Mouse (Mus musculus) lung, embryonic 14.5 days (tissue): ENCODE measurements at regions not wholly inside any gene's neighbourhood (a gene's known extent, or its start where the extent isn't known, plus 50 kb on each side); places are given as distances from the start of the nearest gene placed in this dataset.

ENCODE experiments used
- ATAC-seq: fragments of 200-750 bp; cut with Nextera tagmentation; 2 replicates; pipeline ENCODE4 v1.8.0; 2017; ENCODE audit warnings: mild to moderate bottlenecking, moderate TSS enrichment, moderate library complexity; ENCODE audit not compliant: insufficient read depth
- DNase-seq: peaks from one replicate; pipeline ENCODE4 v3.0.0-alpha.2; 2015
- H3K27ac ChIP-seq: fragments of 300-500 bp; sonication (generic); 2 replicates; pipeline ENCODE4 v1.5.1; 2014; ENCODE audit warnings: low read depth, mild to moderate bottlenecking, moderate library complexity
- H3K27me3 ChIP-seq: fragments of 300-500 bp; sonication (generic); 2 replicates; pipeline ENCODE4 v1.6.1; 2014; ENCODE audit warnings: low read length, control low read depth; ENCODE audit not compliant: insufficient read depth
- H3K36me3 ChIP-seq: fragments of 300-500 bp; sonication (generic); 2 replicates; pipeline ENCODE4 v1.6.1; 2014; ENCODE audit warnings: control low read depth; ENCODE audit not compliant: insufficient read depth
- H3K4me1 ChIP-seq: fragments of 300-500 bp; sonication (generic); 2 replicates; pipeline ENCODE4 v1.6.1; 2014; ENCODE audit warnings: antibody characterized with exemption, control low read depth; ENCODE audit not compliant: insufficient read depth
- H3K4me2 ChIP-seq: fragments of 300-500 bp; sonication (generic); 2 replicates; pipeline ENCODE4 v1.6.1; 2014; ENCODE audit warnings: mild to moderate bottlenecking
- H3K4me3 ChIP-seq: fragments of 300-500 bp; sonication (generic); 2 replicates; pipeline ENCODE4 v1.5.1; 2014; ENCODE audit warnings: low read depth, low read length
- H3K9ac ChIP-seq: fragments of 300-500 bp; sonication (generic); 2 replicates; pipeline ENCODE4 v1.6.1; 2014
- H3K9me3 ChIP-seq: fragments of 300-500 bp; sonication (generic); 2 replicates; pipeline ENCODE4 v1.6.1; 2016; ENCODE audit warnings: low read depth, low read length, control low read depth
- CTCF ChIP-seq: IDR thresholded peaks from 2 replicates; pipeline ENCODE4 v1.5.1; 2016; ENCODE audit warnings: antibody characterized with exemption, low read depth
- WGBS: fragments of 180-500 bp; shearing (Covaris S2); extraction: QIAGEN DNeasy Blood & Tissue Kit; methylation state at CpG from one replicate; pipeline ENCODE4 v1.1.7; 2014; 5-methylcytosine and 5-hydroxymethylcytosine counted together

DNA sequence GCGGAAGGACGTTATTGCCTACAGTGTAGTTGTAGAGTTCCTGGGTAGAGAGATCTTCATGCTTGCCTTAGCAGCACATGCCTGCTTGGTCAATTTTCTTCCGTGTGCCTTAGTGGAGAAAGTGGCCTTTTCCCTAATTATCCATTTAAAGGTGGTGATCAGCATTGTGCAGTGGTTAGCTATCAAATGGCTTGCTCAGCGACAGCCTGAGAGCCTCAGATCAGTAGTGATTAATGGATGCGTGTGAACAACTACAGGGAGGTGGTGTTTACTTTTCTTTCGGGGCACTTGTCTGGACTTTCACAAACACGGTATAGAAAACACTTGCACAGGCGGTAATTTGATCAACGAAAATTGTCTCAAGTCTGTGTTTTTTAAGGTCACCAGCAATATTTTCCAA is 255.0 kb downstream of the Dmrt2 start:
- Histone ChIP-seq H3K36me3 (no peaks in the 10 kb centered on the region), H3K27me3 (no peaks in the 10 kb centered on the region), H3K9ac (no peak overlapping the region), H3K27ac (no peak overlapping the region), H3K4me2 (no peak overlapping the region), H3K4me3 (no peak overlapping the region), H3K9me3 (no peaks in the 10 kb centered on the region), H3K4me1 (no peaks in the 10 kb centered on the region)
- no peak for ATAC-seq
- no peak for TF ChIP-seq CTCF
- DNase-seq, result no peak
- 31% methylated on average over 9 of the region's 9 CpGs for WGBS

- Histone ChIP-seq H3K27me3 (no peaks in the 10 kb centered on the region), H3K27ac (no peak overlapping the region), H3K36me3 (no peaks in the 10 kb centered on the region), H3K4me1 (peaks cover 4% of the 10 kb centered on the region; the same call in 1 of the 2 replicates), H3K9ac (no peak overlapping the region), H3K4me3 (no peak overlapping the region), H3K9me3 (no peaks in the 10 kb centered on the region), H3K4me2 (no peak overlapping the region)
- 14% methylated on average over 9 of the region's 9 CpGs for WGBS
- DNase-seq (peak; percentile 45), ATAC-seq (peak; percentile 31; the same call in 1 of the 2 replicates)
- no peak for TF ChIP-seq CTCF
Measured at GRCm38 (mm10) chr19:25937343-25937742, 265.1 kb downstream of the Dmrt2 start.

DNA sequence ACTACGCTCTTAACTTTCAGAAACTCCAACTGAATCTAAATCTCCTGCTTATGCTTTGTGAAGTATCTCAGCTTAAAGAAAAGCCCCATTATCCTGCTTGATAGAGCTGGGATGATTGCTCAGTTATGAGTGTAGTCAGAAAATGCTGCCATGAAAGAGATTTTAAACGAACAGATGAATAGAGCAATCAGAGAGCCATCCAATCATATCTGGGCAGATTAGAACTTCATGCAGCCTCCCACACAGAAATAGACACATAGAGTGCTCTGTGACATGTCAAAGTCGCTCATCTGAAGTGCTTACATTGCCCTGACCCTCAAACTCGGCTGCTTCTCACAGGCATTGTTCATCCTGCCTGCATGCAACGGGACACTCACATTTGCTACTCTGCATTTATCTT is 299.0 kb downstream of the Dmrt2 start:
- H3K4me1 ChIP-seq, result no peaks in the 10 kb centered on the region
- DNase-seq (no peak), ATAC-seq (no peak)
- no peaks in the 10 kb centered on the region for H3K36me3 ChIP-seq
- H3K4me2 ChIP-seq, result no peak overlapping the region
- TF ChIP-seq CTCF, result no peak
- H3K9ac ChIP-seq, result no peak overlapping the region
- 34% methylated on average over 5 of the region's 5 CpGs for WGBS
- H3K9me3 ChIP-seq, result no peaks in the 10 kb centered on the region
- no peak overlapping the region for H3K4me3 ChIP-seq
- no peak overlapping the region for H3K27ac ChIP-seq
- no peaks in the 10 kb centered on the region for H3K27me3 ChIP-seq

GRCm38 (mm10) chr19:25975202-25975601 is 303.0 kb downstream of the Dmrt2 start:
- Histone ChIP-seq H3K27ac (no peak overlapping the region), H3K27me3 (no peaks in the 10 kb centered on the region), H3K4me3 (no peak overlapping the region), H3K4me1 (no peaks in the 10 kb centered on the region), H3K36me3 (no peaks in the 10 kb centered on the region), H3K4me2 (no peak overlapping the region), H3K9me3 (no peaks in the 10 kb centered on the region), H3K9ac (no peak overlapping the region)
- no peak for TF ChIP-seq CTCF
- ATAC-seq (no peak), DNase-seq (no peak)

DNA sequence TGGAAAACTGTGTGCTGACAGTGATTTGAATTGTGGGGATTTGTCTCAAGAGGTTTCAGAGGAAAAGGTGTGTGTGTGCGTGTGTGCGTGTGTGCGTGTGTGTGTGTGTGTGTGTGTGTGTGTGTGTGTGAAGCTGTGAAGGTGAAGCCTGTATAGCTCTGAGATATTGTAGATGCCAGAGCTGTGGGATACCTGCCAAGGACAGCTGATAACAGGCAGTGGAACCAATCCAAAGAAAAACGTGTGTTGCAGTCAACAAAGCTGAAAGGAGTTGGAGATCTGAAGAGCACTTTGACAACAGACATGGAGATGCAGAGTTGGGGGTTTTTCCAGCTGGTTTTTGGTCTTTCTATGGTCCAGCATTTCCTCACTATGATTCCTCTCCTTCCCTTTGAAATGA is 308.1 kb downstream of the Dmrt2 start:
- Histone ChIP-seq H3K36me3 (no peaks in the 10 kb centered on the region), H3K4me3 (no peak overlapping the region), H3K9ac (no peak overlapping the region), H3K4me2 (no peak overlapping the region), H3K9me3 (no peaks in the 10 kb centered on the region), H3K27ac (no peak overlapping the region), H3K4me1 (no peaks in the 10 kb centered on the region), H3K27me3 (no peaks in the 10 kb centered on the region)
- no peak for DNase-seq
- no peak for ATAC-seq
- 74% methylated on average over 4 of the region's 4 CpGs for WGBS
- TF ChIP-seq CTCF, result no peak

- 20% methylated on average over 8 of the region's 8 CpGs for WGBS
- H3K4me2 ChIP-seq, result peak overlapping the region; percentile 31
- H3K9me3 ChIP-seq, result no peaks in the 10 kb centered on the region
- TF ChIP-seq CTCF, result no peak
- H3K4me1 ChIP-seq, result no peaks in the 10 kb centered on the region
- H3K27me3 ChIP-seq, result no peaks in the 10 kb centered on the region
- no peak overlapping the region for H3K4me3 ChIP-seq
- H3K36me3 ChIP-seq, result no peaks in the 10 kb centered on the region
- ATAC-seq, result peak; percentile 75
- peak; percentile 81 for DNase-seq
- H3K9ac ChIP-seq, result no peak overlapping the region
- no peak overlapping the region for H3K27ac ChIP-seq
Measured at GRCm38 (mm10) chr19:26014620-26015180, 342.5 kb downstream of the Dmrt2 start.

DNA sequence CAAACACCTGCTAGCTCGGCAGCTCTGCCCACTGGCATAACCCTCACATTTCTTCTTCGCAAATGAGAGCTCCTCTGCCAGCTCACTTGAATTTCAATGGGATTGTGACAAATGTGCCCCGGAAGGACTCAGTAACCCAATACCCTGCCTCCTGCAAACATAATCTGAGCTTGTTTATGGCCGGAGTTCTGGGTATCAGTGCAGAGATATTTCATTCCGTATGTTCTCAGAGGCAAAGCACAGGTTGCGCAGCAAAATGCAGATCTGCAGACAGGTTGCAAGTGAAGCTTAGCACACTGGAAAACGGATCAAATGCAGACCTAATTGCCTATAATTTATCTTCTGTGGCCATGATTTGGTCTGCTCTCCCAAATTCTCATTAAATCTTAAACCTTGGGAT is 348.9 kb downstream of the Dmrt2 start:
- Histone ChIP-seq H3K27ac (no peak overlapping the region), H3K27me3 (no peaks in the 10 kb centered on the region), H3K4me2 (no peak overlapping the region), H3K4me1 (peaks cover 1% of the 10 kb centered on the region; the same call in 1 of the 2 replicates), H3K9ac (no peak overlapping the region), H3K4me3 (no peak overlapping the region), H3K9me3 (no peaks in the 10 kb centered on the region), H3K36me3 (no peaks in the 10 kb centered on the region)
- no peak for DNase-seq
- 56% methylated on average over 7 of the region's 7 CpGs for WGBS
- ATAC-seq, result no peak
- no peak for TF ChIP-seq CTCF

GRCm38 (mm10) chr19:26026103-26026502 is 353.9 kb downstream of the Dmrt2 start:
- no peak for ATAC-seq
- H3K9ac ChIP-seq, result no peak overlapping the region
- H3K36me3 ChIP-seq, result no peaks in the 10 kb centered on the region
- no peaks in the 10 kb centered on the region for H3K9me3 ChIP-seq
- no peak for DNase-seq
- no peaks in the 10 kb centered on the region for H3K27me3 ChIP-seq
- H3K4me3 ChIP-seq, result no peak overlapping the region
- no peak overlapping the region for H3K4me2 ChIP-seq
- peaks cover 2% of the 10 kb centered on the region; the same call in 1 of the 2 replicates for H3K4me1 ChIP-seq
- H3K27ac ChIP-seq, result no peak overlapping the region
- TF ChIP-seq CTCF, result no peak
- WGBS, result 65% methylated on average over 3 of the region's 3 CpGs
